Mouse (Mus musculus): ENCODE results near the gene Gm3045. TPM values are rescaled to one million over a fixed set of nuclear protein-coding genes. Genes with fewer than 3 reads are reported as not detected.

Gene Gm3045
- polyA plus RNA-seq (2012; rRNA removed): not detected in 2 replicates

DNA sequence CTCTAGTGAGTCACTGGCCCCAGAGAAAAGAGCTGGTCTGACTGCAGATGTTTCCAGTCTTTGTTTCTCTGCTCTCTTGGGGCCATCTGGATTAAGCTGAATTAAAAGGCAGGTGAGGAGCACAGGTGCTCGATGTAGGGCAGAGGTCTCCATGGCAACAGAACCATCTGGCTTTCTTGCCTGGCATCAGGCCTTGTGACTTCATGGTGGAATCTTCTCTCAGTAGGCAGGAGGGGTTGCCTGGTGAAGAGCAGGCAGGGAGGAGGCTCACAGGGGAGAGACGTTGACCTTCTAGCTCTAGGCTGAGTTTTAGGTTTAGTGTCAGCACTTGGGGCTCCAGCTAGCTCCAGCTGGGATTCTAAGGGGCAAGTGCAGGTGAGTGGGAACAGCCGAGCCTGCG lies at the start of gene Gm3045:
Gm3045 (plus strand) TSS at position 230 of the 400 bp plus-strand sequence.
- Histone ChIP-seq H3K27ac (ENCODE audit: insufficient read depth, low read length) (no peak within 1 kb of the TSS), H3K4me1 (ENCODE audit: control insufficient read depth, insufficient read depth, low read length) (no peaks in the 10 kb centered on the region), H3K4me3 (ENCODE audit: insufficient read depth, low read length) (no peak within 1 kb of the TSS)
- TF ChIP-seq CTCF (IDR thresholded peaks at IDR 0.05; ENCODE audit: extremely low read depth, insufficient read depth, low read length) (no peak), POLR2A (IDR thresholded peaks at IDR 0.05; ENCODE audit: extremely low read depth, insufficient read depth, low read length) (no peak)

DNA sequence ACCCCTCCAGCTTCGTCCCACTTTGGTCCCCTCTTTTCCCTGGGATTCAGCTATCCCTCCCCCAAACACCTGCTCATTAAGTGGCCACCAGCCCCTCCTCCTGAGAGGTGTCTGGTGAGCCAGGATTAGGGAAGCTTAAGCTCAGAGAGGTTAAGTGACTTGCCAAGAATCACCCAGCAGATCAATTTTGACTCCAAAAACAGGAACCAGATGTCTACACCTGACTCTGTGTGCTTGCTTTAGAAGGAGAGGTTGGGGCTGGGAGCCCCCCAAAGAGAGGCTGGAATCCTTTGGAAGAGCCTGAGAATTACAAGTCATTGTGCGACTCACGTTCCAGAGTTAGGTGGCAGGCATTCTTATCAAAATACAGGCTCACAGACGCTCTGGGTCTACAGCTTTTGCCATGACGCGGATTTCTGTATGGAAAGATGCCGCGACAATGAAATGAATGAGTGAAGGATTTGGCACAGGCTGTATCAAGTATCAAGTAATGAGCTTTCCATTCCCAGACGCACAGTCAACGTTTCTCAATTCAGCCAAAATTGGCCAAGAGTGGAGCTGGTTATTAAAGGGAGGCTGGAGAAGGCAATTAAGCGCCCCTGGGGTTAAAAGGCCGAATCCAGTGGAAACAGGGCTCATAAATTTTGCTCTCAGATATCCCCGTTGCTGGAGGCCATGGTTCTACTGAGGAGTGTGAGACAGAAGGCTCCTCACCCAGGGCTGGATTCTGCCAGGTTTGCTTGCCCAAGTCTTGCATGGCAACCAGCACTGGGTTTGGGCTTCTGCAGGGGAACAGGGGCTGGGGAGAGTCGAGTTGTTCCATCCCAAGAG lies 45.3 kb upstream of the Gm3045 start:
- Histone ChIP-seq H3K27ac (ENCODE audit: insufficient read depth, low read length) (no peak overlapping the region), H3K4me1 (ENCODE audit: control insufficient read depth, insufficient read depth, low read length) (no peaks in the 10 kb centered on the region), H3K4me3 (ENCODE audit: insufficient read depth, low read length) (no peak overlapping the region)
- TF ChIP-seq POLR2A (IDR thresholded peaks at IDR 0.05; ENCODE audit: extremely low read depth, insufficient read depth, low read length): no peak
- TF ChIP-seq CTCF (IDR thresholded peaks at IDR 0.05; ENCODE audit: extremely low read depth, insufficient read depth, low read length): no peak

DNA sequence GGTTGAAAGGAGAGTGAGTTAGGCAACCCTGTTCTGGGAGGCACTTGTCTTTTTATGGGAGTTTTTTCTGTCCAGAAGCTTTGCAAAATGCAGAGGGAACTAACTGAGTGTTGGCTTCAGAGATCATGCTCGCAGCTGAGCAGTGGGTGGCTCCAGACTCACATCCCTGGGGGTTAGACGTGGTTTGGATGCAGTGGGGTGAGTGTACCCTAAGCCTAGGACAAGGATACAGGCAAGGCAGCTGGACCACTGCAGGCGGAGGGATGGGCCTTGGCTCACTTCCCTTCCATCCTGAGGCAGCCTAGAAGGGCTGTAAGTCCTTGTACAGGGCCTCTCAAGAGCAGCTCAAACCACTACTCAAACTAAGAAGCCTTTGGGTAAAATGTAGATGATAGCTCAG lies 43.0 kb upstream of the Gm3045 start:
- Histone ChIP-seq H3K4me1 (ENCODE audit: control insufficient read depth, insufficient read depth, low read length) (no peaks in the 10 kb centered on the region), H3K4me3 (ENCODE audit: insufficient read depth, low read length) (no peak overlapping the region), H3K27ac (ENCODE audit: insufficient read depth, low read length) (no peak overlapping the region)
- TF ChIP-seq POLR2A (IDR thresholded peaks at IDR 0.05; ENCODE audit: extremely low read depth, insufficient read depth, low read length) (no peak), CTCF (IDR thresholded peaks at IDR 0.05; ENCODE audit: extremely low read depth, insufficient read depth, low read length) (no peak)

DNA sequence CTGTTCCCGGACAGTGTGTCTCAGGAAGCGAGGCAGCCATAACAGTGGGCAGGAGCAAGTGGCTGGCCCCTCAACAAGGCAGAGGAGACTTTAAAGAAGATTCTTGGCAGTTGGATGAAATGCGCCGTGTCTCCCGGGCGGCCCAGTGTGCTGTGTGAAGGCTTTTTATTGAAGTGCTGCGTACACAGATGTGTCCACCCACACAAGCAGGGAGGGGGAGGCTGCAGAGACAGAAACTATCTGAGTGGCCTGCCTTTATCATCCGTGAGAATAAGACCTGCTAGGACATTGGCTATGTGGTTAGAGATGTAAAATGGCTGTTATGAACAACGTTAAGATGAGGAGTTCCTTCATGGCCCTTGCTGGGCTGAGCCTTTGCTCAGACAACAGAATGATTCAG lies 40.0 kb upstream of the Gm3045 start:
- TF ChIP-seq POLR2A (IDR thresholded peaks at IDR 0.05; ENCODE audit: extremely low read depth, insufficient read depth, low read length): no peak
- TF ChIP-seq CTCF (IDR thresholded peaks at IDR 0.05; ENCODE audit: extremely low read depth, insufficient read depth, low read length): no peak
- H3K27ac ChIP-seq (ENCODE audit: insufficient read depth, low read length): no peak overlapping the region
- H3K4me3 ChIP-seq (ENCODE audit: insufficient read depth, low read length): no peak overlapping the region
- H3K4me1 ChIP-seq (ENCODE audit: control insufficient read depth, insufficient read depth, low read length): no peaks in the 10 kb centered on the region

DNA sequence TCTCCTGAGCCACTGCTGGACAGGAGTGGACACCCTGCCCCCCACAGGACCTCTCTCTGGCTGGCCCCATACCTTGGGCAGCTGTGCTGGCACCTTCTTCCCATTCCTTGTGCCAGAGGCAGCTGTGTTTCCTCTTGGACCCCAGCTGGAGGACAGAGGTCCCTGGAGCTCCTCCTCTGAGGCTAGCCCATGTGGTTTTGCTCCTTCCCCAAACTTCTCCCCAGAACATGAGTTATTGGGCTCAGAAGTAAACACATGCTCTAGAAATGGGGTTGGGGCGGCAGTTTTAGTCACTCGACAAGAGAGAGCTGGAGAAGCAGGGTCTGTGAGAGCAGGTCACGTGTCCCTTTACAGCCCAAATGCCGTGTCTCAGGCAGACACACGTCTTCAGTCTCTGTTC lies 39.0 kb upstream of the Gm3045 start:
- Histone ChIP-seq H3K4me1 (ENCODE audit: control insufficient read depth, insufficient read depth, low read length) (no peaks in the 10 kb centered on the region), H3K4me3 (ENCODE audit: insufficient read depth, low read length) (no peak overlapping the region), H3K27ac (ENCODE audit: insufficient read depth, low read length) (no peak overlapping the region)
- TF ChIP-seq POLR2A (IDR thresholded peaks at IDR 0.05; ENCODE audit: extremely low read depth, insufficient read depth, low read length): no peak
- TF ChIP-seq CTCF (IDR thresholded peaks at IDR 0.05; ENCODE audit: extremely low read depth, insufficient read depth, low read length): no peak

DNA sequence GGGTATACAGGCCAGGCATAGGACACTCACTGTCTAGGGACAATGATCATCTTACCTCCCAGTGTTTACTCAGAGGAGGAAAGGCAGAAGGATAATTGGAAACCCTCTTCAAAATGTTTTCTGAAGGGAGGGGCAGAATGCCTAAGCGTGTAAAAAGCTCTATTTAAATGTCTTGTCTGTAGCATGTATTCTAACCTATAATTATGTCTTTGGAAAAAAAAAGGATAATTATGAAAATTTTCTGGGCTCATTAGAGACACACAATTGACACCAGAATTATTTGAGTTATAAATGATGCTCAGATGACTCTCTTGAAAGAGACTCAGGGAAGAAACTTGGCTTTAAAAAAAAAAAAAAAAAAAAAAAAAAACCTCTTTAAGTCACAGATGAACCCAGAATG lies 38.4 kb upstream of the Gm3045 start:
- Histone ChIP-seq H3K27ac (ENCODE audit: insufficient read depth, low read length) (no peak overlapping the region), H3K4me3 (ENCODE audit: insufficient read depth, low read length) (no peak overlapping the region), H3K4me1 (ENCODE audit: control insufficient read depth, insufficient read depth, low read length) (no peaks in the 10 kb centered on the region)
- no peak for TF ChIP-seq POLR2A (IDR thresholded peaks at IDR 0.05; ENCODE audit: extremely low read depth, insufficient read depth, low read length)
- TF ChIP-seq CTCF (IDR thresholded peaks at IDR 0.05; ENCODE audit: extremely low read depth, insufficient read depth, low read length): no peak

DNA sequence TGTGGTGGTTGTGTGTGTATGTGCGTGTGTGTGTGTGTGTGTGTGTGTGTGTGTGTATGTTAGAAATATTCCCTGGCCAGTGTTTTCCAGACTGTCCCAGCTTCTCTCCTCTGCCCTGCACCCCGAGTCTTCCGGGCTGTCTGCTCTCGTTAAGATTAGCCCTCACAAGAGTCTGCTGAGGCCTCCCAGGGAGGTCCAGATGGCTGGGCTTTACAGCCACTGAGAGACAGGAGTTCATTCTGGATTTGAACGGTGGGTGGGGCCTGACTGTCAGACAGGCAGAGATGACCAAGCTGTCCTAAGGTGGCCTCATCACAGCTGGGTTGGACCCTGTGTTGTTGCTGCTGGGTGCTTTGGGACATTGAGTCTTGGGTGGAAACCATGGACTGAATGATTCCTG lies 28.8 kb upstream of the Gm3045 start:
- Histone ChIP-seq H3K4me3 (ENCODE audit: insufficient read depth, low read length) (no peak overlapping the region), H3K27ac (ENCODE audit: insufficient read depth, low read length) (no peak overlapping the region), H3K4me1 (ENCODE audit: control insufficient read depth, insufficient read depth, low read length) (no peaks in the 10 kb centered on the region)
- TF ChIP-seq CTCF (IDR thresholded peaks at IDR 0.05; ENCODE audit: extremely low read depth, insufficient read depth, low read length) (no peak), POLR2A (IDR thresholded peaks at IDR 0.05; ENCODE audit: extremely low read depth, insufficient read depth, low read length) (no peak)

DNA sequence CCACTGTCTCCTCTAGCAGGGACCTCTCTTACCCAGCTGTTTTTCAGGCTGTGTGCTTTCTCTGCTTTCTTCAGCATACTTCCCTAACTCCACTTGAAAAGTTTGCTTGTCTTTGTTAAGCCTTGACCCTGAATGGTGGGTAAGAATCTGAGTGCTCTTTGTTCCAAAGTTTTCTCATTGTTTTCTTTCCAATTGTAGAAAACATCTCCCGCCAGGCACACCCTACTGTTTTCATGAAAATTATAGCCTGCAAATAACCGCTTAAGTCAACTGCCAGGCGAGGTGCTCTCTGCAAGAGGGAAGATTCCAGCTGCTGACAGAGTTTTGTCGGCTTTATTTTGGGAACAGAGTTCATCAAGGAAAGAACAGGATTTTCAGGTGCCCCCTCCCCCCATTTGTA lies 25.2 kb upstream of the Gm3045 start:
- no peak overlapping the region for H3K4me3 ChIP-seq (ENCODE audit: insufficient read depth, low read length)
- no peak overlapping the region for H3K27ac ChIP-seq (ENCODE audit: insufficient read depth, low read length)
- no peaks in the 10 kb centered on the region for H3K4me1 ChIP-seq (ENCODE audit: control insufficient read depth, insufficient read depth, low read length)
- TF ChIP-seq CTCF (IDR thresholded peaks at IDR 0.05; ENCODE audit: extremely low read depth, insufficient read depth, low read length) (no peak), POLR2A (IDR thresholded peaks at IDR 0.05; ENCODE audit: extremely low read depth, insufficient read depth, low read length) (no peak)

DNA sequence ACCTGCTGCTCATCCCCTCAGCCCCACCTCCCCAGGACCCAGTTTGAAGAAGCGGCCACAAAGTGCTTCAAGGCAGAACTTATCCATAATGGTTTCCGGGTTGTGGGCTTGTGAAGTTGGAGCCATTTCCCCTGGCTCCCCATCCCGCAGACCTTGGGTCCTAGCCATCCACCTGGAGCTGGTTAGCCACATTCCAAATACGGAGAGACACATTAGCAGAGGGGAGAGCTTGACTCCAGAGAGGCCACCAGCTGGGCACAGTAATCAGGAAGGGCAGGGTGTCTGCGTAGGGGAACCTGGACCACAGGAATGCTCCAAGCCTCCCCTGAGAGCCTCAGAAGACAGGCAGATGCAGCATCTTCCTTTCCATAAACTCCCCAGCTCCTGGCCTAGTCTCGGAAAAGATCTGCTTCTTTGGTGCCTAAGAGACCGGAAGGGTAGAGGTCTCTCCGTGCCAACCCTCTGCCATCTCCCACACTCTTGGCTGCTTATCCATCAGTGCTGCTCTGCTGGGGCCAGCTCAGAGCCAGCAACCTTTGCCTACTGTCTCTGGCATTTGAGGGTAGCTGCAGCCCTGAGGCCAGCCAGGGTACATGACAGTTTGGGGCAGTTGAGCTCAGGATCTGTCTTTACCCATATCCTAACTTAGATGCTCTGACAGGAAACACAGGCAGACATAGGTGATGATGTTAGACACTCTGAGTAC lies 22.9 kb upstream of the Gm3045 start:
- no peaks in the 10 kb centered on the region for H3K4me1 ChIP-seq (ENCODE audit: control insufficient read depth, insufficient read depth, low read length)
- H3K27ac ChIP-seq (ENCODE audit: insufficient read depth, low read length): no peak overlapping the region
- no peak overlapping the region for H3K4me3 ChIP-seq (ENCODE audit: insufficient read depth, low read length)
- no peak for TF ChIP-seq POLR2A (IDR thresholded peaks at IDR 0.05; ENCODE audit: extremely low read depth, insufficient read depth, low read length)
- no peak for TF ChIP-seq CTCF (IDR thresholded peaks at IDR 0.05; ENCODE audit: extremely low read depth, insufficient read depth, low read length)
